Mouse (Mus musculus) activated CD4-positive, CD25-positive, alpha-beta regulatory T cell, adult 4 months (primary cell): Measurements from ENCODE around the gene 4932411N23Rik. TPM values are rescaled to one million over a fixed set of nuclear protein-coding genes. Genes with fewer than 3 reads are reported as not detected.
"Not testable (repeated sequence)": the region's sequence is repeated elsewhere in the genome, so short reads cannot be mapped to it uniquely, and the experiment has no call there.

ENCODE experiments used
- ATAC-seq: one replicate; pipeline ENCODE4 v1.8.0; 2017
- polyA plus RNA-seq, 2 experiments: library from polyadenylated mRNA; unstranded; fragments of 100-300 nt; shearing (Covaris generic); gene quantifications; one replicate each; pipeline ENCODE4 v1.2.1; 2017

4932411N23Rik gene
- not detected for polyA plus RNA-seq

- ATAC-seq: no peak
These were observed at the start of gene 4932411N23Rik for GRCm38 (mm10) chrX:126815768-126816167. Gene 4932411N23Rik (minus strand): TSS chrX:126815868.

- no peak for ATAC-seq
These were observed 35.8 kb downstream of the 4932411N23Rik start for GRCm38 (mm10) chrX:126779895-126780294.

GRCm38 (mm10) chrX:126777643-126778042 lies 38.0 kb downstream of the 4932411N23Rik start:
- not testable (repeated sequence) for ATAC-seq

- ATAC-seq: not testable (repeated sequence)
These were observed 40.8 kb downstream of the 4932411N23Rik start for GRCm38 (mm10) chrX:126774846-126775245.

GRCm38 (mm10) chrX:126773511-126773910 lies 42.2 kb downstream of the 4932411N23Rik start:
- ATAC-seq: not testable (repeated sequence)

Other genes starting within 250 kb of the 4932411N23Rik start
- not detected for gene Gm382, start 224.1 kb upstream of the 4932411N23Rik start, polyA plus RNA-seq